Mouse (Mus musculus): ENCODE measurements at regions not wholly inside any gene's neighbourhood (a gene's known extent, or its start where the extent isn't known, plus 50 kb on each side); places are given as distances from the start of the nearest gene placed in this dataset.

GRCm38 (mm10) chr5:141054991-141055390, 54.6 kb upstream of the Card11 start:
- ATAC-seq (ENCODE audit: low TSS enrichment) = no peak

GRCm38 (mm10) chr5:141055596-141056343, 55.4 kb upstream of the Card11 start:
- ATAC-seq (ENCODE audit: low TSS enrichment) = no peak

- ATAC-seq (ENCODE audit: low TSS enrichment) = peak; percentile 88
These were observed 57.8 kb upstream of the Card11 start for GRCm38 (mm10) chr5:141058141-141058540.

GRCm38 (mm10) chr5:141058863-141059262, 58.5 kb upstream of the Card11 start:
- ATAC-seq (ENCODE audit: low TSS enrichment) = no peak

GRCm38 (mm10) chr5:141062144-141062543, 61.8 kb upstream of the Card11 start:
- no peak for ATAC-seq (ENCODE audit: low TSS enrichment)

- ATAC-seq (ENCODE audit: low TSS enrichment) = no peak
These were observed 67.2 kb upstream of the Card11 start for GRCm38 (mm10) chr5:141067561-141067960.

GRCm38 (mm10) chr5:141074457-141074856, 74.1 kb upstream of the Card11 start:
- ATAC-seq (ENCODE audit: low TSS enrichment) = no peak

- peak; percentile 64; the same call in 1 of the 2 replicates for ATAC-seq (ENCODE audit: low TSS enrichment)
These were observed 75.8 kb upstream of the Card11 start for GRCm38 (mm10) chr5:141076158-141076557.

- ATAC-seq (ENCODE audit: low TSS enrichment) = no peak; the same call in 1 of the 2 replicates
These were observed 76.6 kb upstream of the Card11 start for GRCm38 (mm10) chr5:141076942-141077341.

GRCm38 (mm10) chr5:141080896-141081295, 80.5 kb upstream of the Card11 start:
- ATAC-seq (ENCODE audit: low TSS enrichment) = no peak

GRCm38 (mm10) chr5:141084056-141084730, 83.8 kb upstream of the Card11 start:
- ATAC-seq (ENCODE audit: low TSS enrichment) = no peak

- no peak for ATAC-seq (ENCODE audit: low TSS enrichment)
These were observed 84.4 kb upstream of the Card11 start for GRCm38 (mm10) chr5:141084746-141085145.

GRCm38 (mm10) chr5:141091676-141092075, 91.3 kb upstream of the Card11 start:
- no peak for ATAC-seq (ENCODE audit: low TSS enrichment)

GRCm38 (mm10) chr5:141093641-141094040, 93.3 kb upstream of the Card11 start:
- ATAC-seq (ENCODE audit: low TSS enrichment) = peak; percentile 80

GRCm38 (mm10) chr5:141097878-141098277, 97.5 kb upstream of the Card11 start:
- ATAC-seq (ENCODE audit: low TSS enrichment) = no peak

GRCm38 (mm10) chr5:141111666-141112065, 111.3 kb upstream of the Card11 start:
- no peak for ATAC-seq (ENCODE audit: low TSS enrichment)

- no peak for ATAC-seq (ENCODE audit: low TSS enrichment)
These were observed 115.0 kb upstream of the Card11 start for GRCm38 (mm10) chr5:141115273-141115904.

GRCm38 (mm10) chr5:141115963-141116362, 115.6 kb upstream of the Card11 start:
- ATAC-seq (ENCODE audit: low TSS enrichment) = peak; percentile 96

GRCm38 (mm10) chr5:141125870-141126269, 115.4 kb upstream of the Sdk1 start:
- ATAC-seq (ENCODE audit: low TSS enrichment) = no peak

GRCm38 (mm10) chr5:141126536-141126935, 114.8 kb upstream of the Sdk1 start:
- ATAC-seq (ENCODE audit: low TSS enrichment) = no peak

- ATAC-seq (ENCODE audit: low TSS enrichment) = no peak
These were observed 110.3 kb upstream of the Sdk1 start for GRCm38 (mm10) chr5:141131036-141131435.

- no peak for ATAC-seq (ENCODE audit: low TSS enrichment)
These were observed 109.4 kb upstream of the Sdk1 start for GRCm38 (mm10) chr5:141131906-141132305.

GRCm38 (mm10) chr5:141136239-141136638, 105.1 kb upstream of the Sdk1 start:
- ATAC-seq (ENCODE audit: low TSS enrichment) = no peak
